Mouse (Mus musculus) heart, adult 9 months (tissue): Measurements from ENCODE around the gene Slc29a3.

Source experiments
- DNase-seq, 2 experiments: peaks; one replicate each; pipeline ENCODE4 v3.0.0; 2022; ENCODE audit warnings: low spot score in 2 of 2

Gene Slc29a3

GRCm38 (mm10) chr10:60670166-60670565 lies 82.4 kb downstream of the Slc29a3 start:
- DNase-seq: peak; percentile 21 to 60

- DNase-seq: no peak
Measured at GRCm38 (mm10) chr10:60668591-60668990, 84.0 kb downstream of the Slc29a3 start.
